Mouse (Mus musculus) midbrain, embryonic 10.5 days (tissue): ENCODE data around the gene Bmp15. TPM values are rescaled to one million over a fixed set of nuclear protein-coding genes. Genes with fewer than 3 reads are reported as not detected.

ENCODE experiments used
- DNase-seq: peaks from one replicate; pipeline ENCODE4 v3.0.0-alpha.2; 2017; ENCODE audit warnings: low spot score
- H3K27ac ChIP-seq: fragments of 300-500 bp; sonication (generic); replicated peaks from 2 replicates; pipeline ENCODE4 v1.5.1; 2016; ENCODE audit warnings: mild to moderate bottlenecking
- H3K27me3 ChIP-seq: fragments of 300-500 bp; sonication (generic); 2 replicates; pipeline ENCODE4 v1.6.1; 2016; ENCODE audit warnings: low read depth, mild to moderate bottlenecking; ENCODE audit not compliant: poor library complexity, severe bottlenecking
- H3K36me3 ChIP-seq: fragments of 300-500 bp; sonication (generic); 2 replicates; pipeline ENCODE4 v1.6.1; 2016; ENCODE audit warnings: mild to moderate bottlenecking, moderate library complexity
- H3K4me1 ChIP-seq: fragments of 300-500 bp; sonication (generic); 2 replicates; pipeline ENCODE4 v1.6.1; 2016
- H3K4me3 ChIP-seq: fragments of 300-500 bp; sonication (generic); 2 replicates; pipeline ENCODE4 v1.5.1; 2016; ENCODE audit warnings: mild to moderate bottlenecking, moderate library complexity
- H3K9me3 ChIP-seq: fragments of 300-500 bp; sonication (generic); replicated peaks from 2 replicates; pipeline ENCODE4 v1.6.1; 2016; ENCODE audit warnings: mild to moderate bottlenecking
- WGBS: fragments of 180-500 bp; shearing (Covaris S2); methylation state at CpG from one replicate; pipeline ENCODE4 v1.1.7; 2016; 5-methylcytosine and 5-hydroxymethylcytosine counted together
- polyA plus RNA-seq: library from polyadenylated mRNA; unstranded; fragments of >200 nt; fragmentation: Nextera tagmentation; extraction: Ambion mirVana; gene quantifications from 2 replicates; pipeline ENCODE4 v1.2.1, GENCODE M21; 2016

Gene Bmp15
- not detected in 2 replicates for polyA plus RNA-seq

DNA sequence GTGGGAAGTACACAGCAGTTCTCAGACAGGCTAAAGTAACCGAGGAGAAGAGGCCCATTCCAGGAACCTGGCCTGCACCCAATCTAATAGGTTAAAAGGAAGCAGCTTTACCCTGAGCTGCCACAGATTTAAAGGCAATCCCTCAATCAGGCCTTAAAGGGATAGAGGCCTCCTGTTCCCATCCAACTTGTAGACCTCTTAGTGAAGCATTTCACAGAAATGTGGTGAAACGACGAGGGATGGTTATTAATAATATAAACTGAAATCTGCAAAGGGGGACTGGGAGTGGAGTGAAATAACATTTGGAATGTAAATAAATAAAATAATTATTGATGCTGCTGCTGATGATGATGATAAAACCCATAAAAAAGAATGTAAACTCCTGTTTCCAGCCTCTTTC, at the start of gene Bmp15:
Bmp15 (minus strand) TSS at position 101 of the 400 bp plus-strand sequence.
- Histone ChIP-seq H3K36me3 (no peaks in the 10 kb centered on the region), H3K9me3 (no peaks in the 10 kb centered on the region), H3K4me1 (no peaks in the 10 kb centered on the region), H3K27ac (no peak within 1 kb of the TSS), H3K27me3 (no peaks in the 10 kb centered on the region), H3K4me3 (no peak within 1 kb of the TSS)
- no peak for DNase-seq
- 94% methylated on average over 3 of the region's 3 CpGs for WGBS

DNA sequence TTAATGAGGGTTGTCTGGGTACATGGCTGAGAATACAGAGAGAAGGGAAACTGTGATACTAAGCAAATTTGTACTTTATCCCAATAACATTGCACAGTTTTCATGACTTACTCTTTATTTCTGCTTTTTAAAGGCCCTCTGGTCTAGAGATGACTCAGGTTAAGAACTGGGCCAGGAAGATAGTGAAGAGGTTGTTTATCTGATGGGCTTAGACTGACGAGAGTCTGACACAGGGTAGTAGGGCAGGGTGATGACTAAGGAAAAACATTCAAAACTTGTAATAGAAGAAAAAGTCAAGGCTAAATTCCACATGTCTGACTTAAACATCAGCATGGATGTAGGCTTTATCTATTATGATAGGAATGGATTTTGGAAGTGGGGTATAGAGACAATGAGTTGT, 48.3 kb upstream of the Bmp15 start:
- no peak for DNase-seq
- no peaks in the 10 kb centered on the region for H3K4me1 ChIP-seq
- no peaks in the 10 kb centered on the region for H3K36me3 ChIP-seq
- no peaks in the 10 kb centered on the region for H3K27me3 ChIP-seq
- WGBS = 89% methylated on average over 1 of the region's 1 CpGs
- H3K4me3 ChIP-seq = no peak overlapping the region
- H3K9me3 ChIP-seq = no peaks in the 10 kb centered on the region
- H3K27ac ChIP-seq = no peak overlapping the region

DNA sequence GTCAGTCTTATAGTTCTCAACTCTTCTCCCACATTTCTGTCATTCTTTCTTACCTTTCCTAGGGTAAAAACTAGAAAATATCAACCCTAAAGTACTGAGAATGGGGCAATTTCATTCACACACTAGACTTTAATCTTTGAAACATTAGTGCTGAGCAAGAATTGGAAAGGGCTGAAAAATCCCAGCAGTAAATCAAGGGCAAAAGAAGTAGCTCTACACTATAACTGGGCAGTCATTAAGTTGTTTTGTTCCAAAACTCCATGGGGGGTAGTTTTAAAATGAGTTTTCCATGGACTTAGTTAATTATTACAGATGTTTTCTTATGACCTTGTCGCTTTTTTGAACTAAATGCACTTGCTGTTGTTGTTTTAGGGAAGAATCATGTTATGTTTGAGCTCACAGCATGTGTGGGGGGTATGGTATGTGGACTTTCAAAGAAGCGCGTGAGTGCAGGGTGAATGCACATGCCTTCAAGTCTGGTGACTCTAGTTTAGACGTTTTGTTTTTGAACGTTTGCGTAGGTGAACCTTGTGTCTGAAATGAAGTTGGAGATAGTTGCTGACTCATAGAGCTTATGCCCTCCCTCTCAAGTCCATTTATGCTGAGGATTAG, 37.1 kb upstream of the Bmp15 start:
- no peaks in the 10 kb centered on the region for H3K4me1 ChIP-seq
- H3K4me3 ChIP-seq = no peak overlapping the region
- no peaks in the 10 kb centered on the region for H3K36me3 ChIP-seq
- peaks cover 10% of the 10 kb centered on the region for H3K27me3 ChIP-seq
- no peak overlapping the region for H3K27ac ChIP-seq
- 61% methylated on average over 6 of the region's 6 CpGs for WGBS
- no peaks in the 10 kb centered on the region for H3K9me3 ChIP-seq
- no peak for DNase-seq

DNA sequence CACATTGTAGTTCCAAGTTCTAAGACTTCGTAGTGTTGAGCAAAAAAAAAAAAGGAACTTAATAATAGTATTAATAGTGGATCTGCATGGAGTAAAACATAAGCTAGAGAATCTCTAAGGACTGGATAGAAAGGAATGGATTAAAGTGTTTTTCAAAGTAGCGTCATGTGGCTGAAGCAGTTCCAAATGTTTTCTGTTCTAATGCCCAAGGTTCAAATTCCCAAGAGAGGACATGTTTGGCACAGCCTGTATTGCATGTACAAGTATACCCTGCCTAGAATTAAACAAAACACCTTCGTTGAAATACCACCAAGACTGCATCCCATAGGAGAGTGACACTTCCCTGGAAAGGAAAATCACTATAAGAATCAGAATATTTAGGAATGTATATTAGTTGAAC, 36.4 kb upstream of the Bmp15 start:
- no peak overlapping the region for H3K4me3 ChIP-seq

DNA sequence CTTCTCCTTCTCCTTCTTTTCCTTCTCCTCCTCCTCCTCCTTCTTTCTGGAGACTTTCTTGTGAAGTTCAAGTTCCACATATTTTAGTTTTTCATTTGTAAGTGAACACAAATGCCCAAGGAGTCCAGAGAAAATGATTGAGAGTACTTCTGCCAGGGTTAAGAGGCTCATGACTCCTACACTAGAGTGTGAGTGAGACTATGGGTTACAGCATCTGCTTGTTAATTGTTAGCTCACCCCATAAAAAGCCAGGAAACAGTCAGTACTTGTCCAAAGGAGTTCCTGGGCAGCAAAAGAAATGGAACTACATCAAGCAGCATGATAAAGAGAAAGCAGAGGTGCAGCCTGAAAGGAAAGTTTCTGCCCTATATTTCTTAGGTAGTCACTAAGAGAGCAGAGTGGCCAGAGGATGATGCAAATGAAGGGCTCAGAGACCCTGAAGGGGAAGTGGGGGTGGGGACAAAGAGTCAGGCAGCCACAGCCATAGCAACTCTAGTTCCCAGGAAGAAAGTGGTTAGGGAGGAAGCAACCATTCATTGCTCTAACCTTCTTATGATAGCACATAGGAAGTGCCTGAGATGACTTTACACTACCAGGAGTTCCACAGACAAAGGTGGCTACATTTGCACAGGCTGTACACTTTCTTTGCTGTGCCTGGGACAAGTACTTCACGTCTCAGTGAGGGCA, 24.9 kb upstream of the Bmp15 start:
- DNase-seq = no peak
- 45% methylated on average over 1 of the region's 1 CpGs for WGBS
- Histone ChIP-seq H3K36me3 (no peaks in the 10 kb centered on the region), H3K27me3 (no peaks in the 10 kb centered on the region), H3K4me3 (no peak overlapping the region), H3K9me3 (no peaks in the 10 kb centered on the region), H3K4me1 (no peaks in the 10 kb centered on the region), H3K27ac (no peak overlapping the region)

More for the DNA sequence above, 36.4 kb upstream of the Bmp15 start:
- Histone ChIP-seq H3K4me1 (no peaks in the 10 kb centered on the region), H3K9me3 (no peaks in the 10 kb centered on the region), H3K27me3 (peaks cover 10% of the 10 kb centered on the region), H3K27ac (no peak overlapping the region), H3K36me3 (no peaks in the 10 kb centered on the region)
- WGBS = 87% methylated on average over 3 of the region's 3 CpGs
- DNase-seq = no peak

DNA sequence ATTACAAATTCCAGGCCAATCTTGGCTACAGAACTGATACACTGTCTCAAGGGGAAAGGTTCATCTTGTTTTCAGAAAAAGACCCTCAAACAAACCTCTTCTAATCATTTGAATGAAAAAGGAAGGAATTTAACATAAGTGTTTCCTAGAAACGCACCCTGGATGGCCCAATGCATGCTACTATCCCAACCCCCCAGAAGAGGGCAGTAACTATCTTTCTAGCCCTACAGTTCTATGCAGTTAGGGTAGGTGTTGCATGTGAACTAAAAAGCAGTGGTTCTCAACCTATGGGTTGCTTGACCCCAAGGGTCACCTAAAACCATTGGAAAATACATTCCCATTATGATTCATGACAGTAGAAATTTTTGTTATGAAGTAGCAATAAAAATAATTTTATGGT, 3.5 kb upstream of the Bmp15 start:
- Histone ChIP-seq H3K36me3 (no peaks in the 10 kb centered on the region), H3K9me3 (no peaks in the 10 kb centered on the region), H3K4me1 (no peaks in the 10 kb centered on the region), H3K4me3 (no peak overlapping the region), H3K27ac (no peak overlapping the region), H3K27me3 (no peaks in the 10 kb centered on the region)
- no peak for DNase-seq
- 34% methylated on average over 1 of the region's 1 CpGs for WGBS

DNA sequence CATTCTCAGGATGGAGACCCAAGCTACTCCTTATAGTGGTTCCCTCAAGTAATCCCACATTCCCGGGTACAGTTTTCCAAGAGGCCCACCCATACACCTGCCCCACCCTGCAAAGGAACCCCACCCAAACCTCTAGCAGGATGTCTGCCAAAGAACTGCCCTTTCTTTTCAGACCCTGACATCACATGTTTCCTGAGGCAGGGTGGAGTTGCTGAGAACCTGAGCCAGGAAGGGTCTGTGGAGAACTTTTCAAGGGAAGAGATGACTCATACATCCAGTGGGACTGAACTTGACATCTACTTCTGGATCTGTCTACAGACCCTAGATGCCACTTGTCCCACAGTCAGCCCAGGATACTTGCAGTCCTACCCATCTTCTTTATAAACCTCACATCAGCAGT, 2.8 kb downstream of the Bmp15 start:
- H3K9me3 ChIP-seq = no peaks in the 10 kb centered on the region
- no peak for DNase-seq
- H3K4me3 ChIP-seq = no peak overlapping the region
- H3K36me3 ChIP-seq = no peaks in the 10 kb centered on the region
- H3K27ac ChIP-seq = no peak overlapping the region
- H3K27me3 ChIP-seq = no peaks in the 10 kb centered on the region
- no peaks in the 10 kb centered on the region for H3K4me1 ChIP-seq
- WGBS = 93% methylated on average over 1 of the region's 1 CpGs

Other genes starting within 250 kb of the Bmp15 start
- not detected in 2 replicates for gene AU022751, start 237.3 kb downstream of the Bmp15 start, polyA plus RNA-seq
- gene Nudt10, start 147.7 kb downstream of the Bmp15 start, polyA plus RNA-seq = 14.4 and 17.8 TPM in 2 replicates
- gene Shroom4, start 79.1 kb upstream of the Bmp15 start, polyA plus RNA-seq = 3.6 and 3.9 TPM in 2 replicates